Mouse (Mus musculus) heart, embryonic 16.5 days (tissue): Measurements from ENCODE around the gene Msrb3. TPM values are rescaled to one million over a fixed set of nuclear protein-coding genes. Genes with fewer than 3 reads are reported as not detected.

Source experiments
- ATAC-seq: fragments of 200-750 bp; cut with Nextera tagmentation; replicated peaks from 2 replicates; pipeline ENCODE4 v1.8.0; 2017; ENCODE audit warnings: moderate number of reproducible peaks; ENCODE audit not compliant: insufficient read depth, low FRiP score; ENCODE audit errors: extremely low read depth
- H3K27ac ChIP-seq: fragments of 300-500 bp; sonication (generic); 2 replicates; pipeline ENCODE4 v1.5.1; 2014; ENCODE audit warnings: mild to moderate bottlenecking, low read length, control low read depth, moderate library complexity
- H3K27me3 ChIP-seq: fragments of 300-500 bp; sonication (generic); 2 replicates; pipeline ENCODE4 v1.6.1; 2014; ENCODE audit warnings: low read length, mixed read lengths; ENCODE audit not compliant: control insufficient read depth, insufficient read depth
- H3K36me3 ChIP-seq: fragments of 300-500 bp; sonication (generic); 2 replicates; pipeline ENCODE4 v1.6.1; 2014; ENCODE audit not compliant: control insufficient read depth, insufficient read depth
- H3K4me1 ChIP-seq: fragments of 300-500 bp; sonication (generic); 2 replicates; pipeline ENCODE4 v1.6.1; 2014; ENCODE audit warnings: low read length, mixed read lengths; ENCODE audit not compliant: control insufficient read depth, insufficient read depth
- H3K4me2 ChIP-seq: fragments of 300-500 bp; sonication (generic); 2 replicates; pipeline ENCODE4 v1.6.1; 2014; ENCODE audit warnings: low read depth, mild to moderate bottlenecking, control low read depth, low read length
- H3K4me3 ChIP-seq: fragments of 300-500 bp; sonication (generic); 2 replicates; pipeline ENCODE4 v1.5.1; 2014; ENCODE audit warnings: mild to moderate bottlenecking, control low read depth, low read length
- H3K9ac ChIP-seq: fragments of 300-500 bp; sonication (generic); 2 replicates; pipeline ENCODE4 v1.6.1; 2014; ENCODE audit warnings: low read length, control low read depth
- H3K9me3 ChIP-seq: fragments of 300-500 bp; sonication (generic); replicated peaks from 2 replicates; pipeline ENCODE4 v1.6.1; 2016; ENCODE audit warnings: low read length; ENCODE audit not compliant: control insufficient read depth
- WGBS: fragments of 180-500 bp; shearing (Covaris S2); extraction: QIAGEN DNeasy Blood & Tissue Kit; methylation state at CpG from one replicate; pipeline ENCODE4 v1.1.7; 2014; 5-methylcytosine and 5-hydroxymethylcytosine counted together
- polyA plus RNA-seq: library from polyadenylated mRNA; unstranded; fragments of >200 nt; fragmentation: Nextera tagmentation; extraction: Ambion mirVana; gene quantifications from 2 replicates; pipeline ENCODE4 v1.2.1, GENCODE M21; 2015

Gene Msrb3
- polyA plus RNA-seq, 1 experiment from 2014 or later: 38.3 TPM

- no peak for ATAC-seq
- H3K27me3 ChIP-seq: no peaks in the 10 kb centered on the region
- no peaks in the 10 kb centered on the region for H3K9me3 ChIP-seq
- H3K36me3 ChIP-seq: peaks cover 11% of the 10 kb centered on the region
- WGBS: 67% methylated on average over 2 of the region's 2 CpGs
- H3K4me3 ChIP-seq: no peak overlapping the region
- H3K4me1 ChIP-seq: no peaks in the 10 kb centered on the region
- no peak overlapping the region for H3K4me2 ChIP-seq
- H3K27ac ChIP-seq: no peak overlapping the region
- no peak overlapping the region for H3K9ac ChIP-seq
Measured at GRCm38 (mm10) chr10:120921501-120921900, 22.6 kb upstream of the Msrb3 start.

DNA sequence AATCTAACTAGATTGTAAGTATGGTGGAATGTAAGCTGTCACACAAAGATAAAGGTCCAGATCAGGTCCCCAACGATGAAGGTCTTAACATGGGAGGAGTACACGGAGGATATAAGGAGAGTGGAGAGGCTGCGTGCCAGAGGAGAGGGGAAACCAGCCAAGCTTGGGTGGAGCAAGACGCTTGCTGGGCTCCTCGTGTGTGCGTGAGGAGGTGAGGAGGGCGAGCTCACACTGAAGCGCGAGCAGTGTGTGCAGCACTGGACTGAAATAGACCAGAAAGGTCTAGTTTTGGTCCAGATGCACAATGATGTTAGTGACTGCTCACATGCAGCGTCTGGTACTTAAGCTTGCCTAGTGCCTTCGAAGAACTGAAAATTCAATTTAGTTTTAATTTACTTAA lies 21.7 kb upstream of the Msrb3 start:
- no peak for ATAC-seq
- Histone ChIP-seq H3K4me1 (peaks cover 3% of the 10 kb centered on the region), H3K36me3 (peaks cover 9% of the 10 kb centered on the region), H3K27me3 (no peaks in the 10 kb centered on the region), H3K9me3 (no peaks in the 10 kb centered on the region), H3K4me2 (no peak overlapping the region), H3K9ac (no peak overlapping the region), H3K27ac (no peak overlapping the region), H3K4me3 (no peak overlapping the region)
- WGBS: 61% methylated on average over 11 of the region's 11 CpGs

GRCm38 (mm10) chr10:120916250-120916649 lies 17.3 kb upstream of the Msrb3 start:
- peaks cover 18% of the 10 kb centered on the region for H3K4me1 ChIP-seq
- WGBS: 86% methylated on average over 5 of the region's 5 CpGs
- H3K27ac ChIP-seq: no peak overlapping the region
- H3K9ac ChIP-seq: no peak overlapping the region
- no peaks in the 10 kb centered on the region for H3K27me3 ChIP-seq
- H3K4me3 ChIP-seq: no peak overlapping the region
- H3K9me3 ChIP-seq: no peaks in the 10 kb centered on the region
- H3K4me2 ChIP-seq: no peak overlapping the region
- ATAC-seq: no peak
- no peaks in the 10 kb centered on the region; the same call in 1 of the 2 replicates for H3K36me3 ChIP-seq

- no peaks in the 10 kb centered on the region for H3K27me3 ChIP-seq
- peaks cover 18% of the 10 kb centered on the region for H3K4me1 ChIP-seq
- H3K36me3 ChIP-seq: no peaks in the 10 kb centered on the region
- H3K9me3 ChIP-seq: no peaks in the 10 kb centered on the region
- H3K4me2 ChIP-seq: peak overlapping the region; percentile 48
- peak overlapping the region; percentile 52; the same call in 1 of the 2 replicates for H3K9ac ChIP-seq
- peak overlapping the region; percentile 85 for H3K27ac ChIP-seq
- peak overlapping the region; percentile 10; the same call in 1 of the 2 replicates for H3K4me3 ChIP-seq
- ATAC-seq: peak; percentile 78
- WGBS: 26% methylated on average over 15 of the region's 15 CpGs
Measured at GRCm38 (mm10) chr10:120914948-120915631, 16.2 kb upstream of the Msrb3 start.

GRCm38 (mm10) chr10:120914286-120914685 lies 15.4 kb upstream of the Msrb3 start:
- Histone ChIP-seq H3K4me3 (no peak overlapping the region), H3K36me3 (no peaks in the 10 kb centered on the region), H3K27me3 (no peaks in the 10 kb centered on the region), H3K9me3 (no peaks in the 10 kb centered on the region), H3K4me2 (no peak overlapping the region), H3K9ac (no peak overlapping the region), H3K4me1 (peaks cover 25% of the 10 kb centered on the region), H3K27ac (peak overlapping the region; percentile 85)
- ATAC-seq: no peak
- WGBS: 77% methylated on average over 7 of the region's 7 CpGs

- no peak overlapping the region for H3K4me2 ChIP-seq
- H3K9me3 ChIP-seq: no peaks in the 10 kb centered on the region
- no peaks in the 10 kb centered on the region for H3K36me3 ChIP-seq
- no peaks in the 10 kb centered on the region for H3K27me3 ChIP-seq
- H3K4me3 ChIP-seq: no peak overlapping the region
- H3K27ac ChIP-seq: no peak overlapping the region; the same call in 1 of the 2 replicates
- peaks cover 29% of the 10 kb centered on the region for H3K4me1 ChIP-seq
- WGBS: 47% methylated on average over 7 of the region's 7 CpGs
- ATAC-seq: no peak
- H3K9ac ChIP-seq: no peak overlapping the region
Measured at GRCm38 (mm10) chr10:120913796-120914195, 14.9 kb upstream of the Msrb3 start.

DNA sequence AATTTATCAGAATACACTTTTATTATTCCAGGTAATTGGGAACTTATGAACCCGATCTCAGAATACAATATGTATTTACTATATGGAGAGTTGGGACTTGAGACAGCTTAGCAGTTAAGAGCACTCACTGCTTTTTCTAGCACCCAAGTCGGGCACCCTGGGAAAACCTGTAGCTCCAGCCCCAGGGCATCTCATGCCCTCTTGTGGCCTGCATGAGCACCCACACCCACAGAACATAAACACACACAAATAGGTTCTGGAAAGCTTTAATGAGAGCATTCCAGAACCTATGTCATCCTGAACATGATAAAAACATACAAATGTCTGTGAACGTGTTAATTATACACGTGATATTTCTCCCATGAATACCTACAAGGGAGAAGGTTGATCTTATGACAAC lies 13.1 kb upstream of the Msrb3 start:
- Histone ChIP-seq H3K27ac (no peak overlapping the region), H3K27me3 (no peaks in the 10 kb centered on the region), H3K9me3 (no peaks in the 10 kb centered on the region), H3K4me3 (no peak overlapping the region), H3K9ac (no peak overlapping the region), H3K4me1 (peaks cover 32% of the 10 kb centered on the region), H3K36me3 (no peaks in the 10 kb centered on the region), H3K4me2 (no peak overlapping the region)
- no peak for ATAC-seq
- WGBS: 79% methylated on average over 4 of the region's 4 CpGs

- H3K4me2 ChIP-seq: no peak overlapping the region; the same call in 1 of the 2 replicates
- H3K4me1 ChIP-seq: peaks cover 16% of the 10 kb centered on the region
- H3K9me3 ChIP-seq: no peaks in the 10 kb centered on the region; the same call in 1 of the 2 replicates
- H3K9ac ChIP-seq: no peak overlapping the region
- H3K4me3 ChIP-seq: no peak overlapping the region
- 48% methylated on average over 11 of the region's 11 CpGs for WGBS
- no peaks in the 10 kb centered on the region for H3K27me3 ChIP-seq
- no peaks in the 10 kb centered on the region for H3K36me3 ChIP-seq
- peak; percentile 53; the same call in 1 of the 2 replicates for ATAC-seq
- H3K27ac ChIP-seq: peak overlapping the region; percentile 49
Measured at GRCm38 (mm10) chr10:120908776-120909574, 10.1 kb upstream of the Msrb3 start.

- H3K9ac ChIP-seq: no peak overlapping the region
- ATAC-seq: no peak
- no peaks in the 10 kb centered on the region; the same call in 1 of the 2 replicates for H3K9me3 ChIP-seq
- no peaks in the 10 kb centered on the region for H3K27me3 ChIP-seq
- peaks cover 20% of the 10 kb centered on the region for H3K4me1 ChIP-seq
- 84% methylated on average over 10 of the region's 10 CpGs for WGBS
- no peaks in the 10 kb centered on the region for H3K36me3 ChIP-seq
- no peak overlapping the region for H3K27ac ChIP-seq
- H3K4me2 ChIP-seq: no peak overlapping the region
- no peak overlapping the region for H3K4me3 ChIP-seq
Measured at GRCm38 (mm10) chr10:120904676-120905075, 5.8 kb upstream of the Msrb3 start.
